Mouse (Mus musculus) ovary, adult 18-20 months (tissue): ENCODE results near the gene Gm4498.
"Not testable (repeated sequence)": the region's sequence is repeated elsewhere in the genome, so short reads cannot be mapped to it uniquely, and the experiment has no call there.

Experiments
- DNase-seq: peaks from one replicate; pipeline ENCODE4 v3.0.0; 2022; ENCODE audit warnings: low spot score, mixed read lengths

Gene Gm4498

GRCm38 (mm10) chr7:20233728-20234127 lies at the start of gene Gm4498:
Gene Gm4498 (minus strand): TSS chr7:20233828.
- not testable (repeated sequence) for DNase-seq

DNA sequence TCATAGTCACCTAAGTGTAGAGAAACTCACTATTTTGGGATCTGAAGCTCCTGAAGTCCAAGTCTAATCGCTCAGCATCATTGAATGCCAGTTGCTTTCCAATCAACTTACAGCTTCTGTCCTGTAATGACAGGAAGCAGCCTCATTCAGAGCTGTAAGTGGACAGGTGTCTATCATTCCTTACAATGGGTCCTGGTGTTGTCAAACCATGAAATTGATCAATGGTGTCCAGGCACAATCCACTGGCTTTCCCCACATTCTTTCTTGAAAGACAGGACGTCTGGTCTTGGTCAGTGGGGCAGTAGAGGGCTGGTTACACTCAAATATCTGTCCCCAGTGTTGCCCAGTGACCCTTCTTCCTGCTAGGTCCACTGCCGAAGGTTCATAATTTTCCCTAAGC lies 29.1 kb upstream of the Gm4498 start, which contains the start of gene Gm5890:
Gene Gm5890, minus strand, starts transcription at position 101 of the 400 bp plus-strand sequence.
- not testable (repeated sequence) for DNase-seq

GRCm38 (mm10) chr7:20205507-20205906 lies 28.1 kb downstream of the Gm4498 start, which contains the start of gene Gm6164:
Gene Gm6164 (minus strand): TSS chr7:20205607.
- DNase-seq: not testable (repeated sequence)

GRCm38 (mm10) chr7:20193410-20193809 lies 40.2 kb downstream of the Gm4498 start, which contains the start of gene Vmn1r95:
Gene Vmn1r95 (plus strand): TSS chr7:20193710.
- DNase-seq: not testable (repeated sequence)
